Mouse (Mus musculus) lung, postnatal 0 days (tissue): ENCODE measurements around the gene Klhdc9.

ENCODE experiments used
- CTCF ChIP-seq: IDR thresholded peaks from 2 replicates; pipeline ENCODE4 v1.5.1; 2016; ENCODE audit warnings: antibody characterized with exemption, mild to moderate bottlenecking
- EP300 ChIP-seq: IDR thresholded peaks from 2 replicates; pipeline ENCODE4 v1.6.1; 2016; ENCODE audit warnings: antibody characterized with exemption, mild to moderate bottlenecking, control low read depth

DNA sequence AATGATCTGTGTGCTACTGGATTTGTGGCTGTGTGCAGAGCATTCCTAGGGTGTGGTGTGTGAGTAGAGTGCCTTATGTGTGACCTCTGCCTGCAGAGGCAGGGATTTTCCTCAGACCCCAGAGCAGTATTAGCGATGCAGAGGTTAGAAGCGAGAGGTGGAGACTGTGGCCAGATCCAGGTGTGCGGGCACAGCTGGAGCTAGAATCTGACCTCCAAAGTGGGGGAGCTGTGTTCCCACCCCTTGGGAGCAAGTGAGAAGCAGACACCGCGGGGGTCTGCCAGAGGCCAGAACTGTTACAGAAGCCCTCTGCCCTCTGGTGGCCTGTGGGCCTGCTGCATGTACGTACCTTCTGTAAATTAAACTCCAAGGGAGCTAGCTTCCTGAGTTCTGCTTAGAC lies 26.5 kb upstream of the Klhdc9 start:
- peak; percentile 57 for TF ChIP-seq CTCF
- no peak for TF ChIP-seq EP300
